Mouse (Mus musculus) macrophage (primary cell): ENCODE results near the gene Crygb. TPM values are rescaled to one million over a fixed set of nuclear protein-coding genes. Genes with fewer than 3 reads are reported as not detected.
"Not testable (repeated sequence)": the region's sequence is repeated elsewhere in the genome, so short reads cannot be mapped to it uniquely, and the experiment has no call there.

Source experiments
- H3K27ac ChIP-seq: fragments of 350-480 bp; formaldehyde crosslinking; 2 replicates; pipeline ENCODE4 v1.9.0; 2021
- H3K36me3 ChIP-seq: fragments of 350-480 bp; formaldehyde crosslinking; 2 replicates; pipeline ENCODE4 v1.9.0; 2021; ENCODE audit errors: inconsistent target
- H3K4me3 ChIP-seq: fragments of 350-480 bp; formaldehyde crosslinking; 2 replicates; pipeline ENCODE4 v1.9.0; 2021; ENCODE audit errors: inconsistent target
- H3K79me2 ChIP-seq: fragments of 350-480 bp; formaldehyde crosslinking; 2 replicates; pipeline ENCODE4 v1.9.0; 2021; ENCODE audit errors: inconsistent target
- WGBS: methylation state at CpG from one replicate; pipeline ENCODE4 v1.1.7; 2026; ENCODE audit warnings: inconsistent platforms; ENCODE audit not compliant: missing documents; 5-methylcytosine and 5-hydroxymethylcytosine counted together
- polyA plus RNA-seq: library from polyadenylated mRNA; stranded (reverse); fragments of 250-400 nt; gene quantifications from 3 replicates; pipeline ENCODE4 v1.2.4, GENCODE M21; 2018; ENCODE audit warnings: inconsistent platforms

The Crygb gene
- polyA plus RNA-seq, 1 experiment from 2014 or later, result not detected

DNA sequence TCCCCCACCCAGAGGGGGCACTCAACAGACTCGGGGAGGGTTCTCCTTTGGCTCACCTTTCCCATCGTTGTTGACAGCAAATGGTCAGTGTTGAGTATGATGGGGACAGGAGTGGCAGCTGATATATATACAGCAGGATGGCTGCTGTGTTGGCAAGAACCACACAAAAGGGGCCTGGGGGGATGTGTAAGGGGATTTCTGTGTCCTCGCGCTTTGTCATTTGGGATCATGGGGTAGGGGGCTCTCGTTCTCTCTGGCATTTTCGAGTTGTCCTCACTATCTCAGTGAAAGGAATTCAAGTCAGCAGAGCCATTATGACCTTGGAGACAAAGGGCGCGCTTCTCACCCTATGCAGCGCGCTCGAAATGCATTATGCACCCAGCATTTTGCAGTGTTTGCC, 21.2 kb upstream of the Crygb start, which contains the start of gene Cryga:
Cryga (minus strand) TSS at position 101 of the 400 bp plus-strand sequence.
- no peak within 1 kb of the TSS for H3K27ac ChIP-seq
- no peaks in the 10 kb centered on the region for H3K79me2 ChIP-seq
- 96% methylated on average over 11 of the region's 11 CpGs for WGBS
- H3K36me3 ChIP-seq, result no peaks in the 10 kb centered on the region
- H3K4me3 ChIP-seq, result no peak within 1 kb of the TSS

- H3K27ac ChIP-seq, result no peak overlapping the region
- 82% methylated on average over 3 of the region's 3 CpGs for WGBS
- no peaks in the 10 kb centered on the region for H3K36me3 ChIP-seq
- no peaks in the 10 kb centered on the region for H3K79me2 ChIP-seq
- no peak overlapping the region for H3K4me3 ChIP-seq
Measured at GRCm38 (mm10) chr1:65096953-65097352, 14.9 kb upstream of the Crygb start.

DNA sequence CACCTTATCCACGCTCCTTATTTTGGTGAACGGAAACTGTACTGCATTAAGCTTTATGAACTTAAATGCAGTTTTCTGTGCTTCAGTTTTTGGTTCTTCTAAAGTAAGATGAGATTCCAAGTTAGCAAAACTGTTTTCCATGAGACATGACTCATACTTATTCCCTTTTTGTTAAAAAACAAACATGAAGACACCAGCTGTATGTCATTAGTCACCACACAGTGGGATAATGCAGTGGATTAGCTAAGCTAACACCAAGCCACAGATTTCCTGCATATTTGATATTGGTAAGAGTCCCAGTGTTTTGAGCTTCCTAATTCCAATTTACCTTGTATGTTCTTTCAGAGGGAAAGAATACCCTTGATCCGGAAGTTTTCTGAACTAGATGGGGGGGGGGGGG, 9.5 kb upstream of the Crygb start:
- Histone ChIP-seq H3K27ac (no peak overlapping the region), H3K36me3 (no peaks in the 10 kb centered on the region), H3K79me2 (no peaks in the 10 kb centered on the region), H3K4me3 (no peak overlapping the region)
- WGBS, result 92% methylated on average over 3 of the region's 3 CpGs

DNA sequence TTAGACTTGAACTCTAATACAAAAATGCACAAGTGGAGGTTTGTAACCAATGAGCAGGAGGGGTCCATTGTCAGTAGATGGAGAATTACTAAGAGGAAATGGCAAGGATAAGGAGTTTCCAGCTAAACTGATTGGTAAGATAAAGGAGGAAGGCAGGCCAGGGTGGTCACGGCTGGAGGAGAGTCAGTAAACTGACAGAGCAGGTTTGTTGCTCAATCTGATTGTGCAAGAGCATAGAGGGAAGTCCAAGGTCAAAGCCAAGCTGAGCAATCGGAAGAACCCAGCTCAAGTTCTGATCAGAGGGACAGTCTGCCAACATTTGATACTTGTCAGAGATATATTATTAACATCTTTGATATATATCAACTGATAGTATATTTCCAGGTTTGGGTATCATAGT, 8.3 kb upstream of the Crygb start:
- Histone ChIP-seq H3K27ac (no peak overlapping the region), H3K4me3 (no peak overlapping the region), H3K36me3 (no peaks in the 10 kb centered on the region), H3K79me2 (no peaks in the 10 kb centered on the region)
- 0% methylated on average over 2 of the region's 2 CpGs for WGBS

DNA sequence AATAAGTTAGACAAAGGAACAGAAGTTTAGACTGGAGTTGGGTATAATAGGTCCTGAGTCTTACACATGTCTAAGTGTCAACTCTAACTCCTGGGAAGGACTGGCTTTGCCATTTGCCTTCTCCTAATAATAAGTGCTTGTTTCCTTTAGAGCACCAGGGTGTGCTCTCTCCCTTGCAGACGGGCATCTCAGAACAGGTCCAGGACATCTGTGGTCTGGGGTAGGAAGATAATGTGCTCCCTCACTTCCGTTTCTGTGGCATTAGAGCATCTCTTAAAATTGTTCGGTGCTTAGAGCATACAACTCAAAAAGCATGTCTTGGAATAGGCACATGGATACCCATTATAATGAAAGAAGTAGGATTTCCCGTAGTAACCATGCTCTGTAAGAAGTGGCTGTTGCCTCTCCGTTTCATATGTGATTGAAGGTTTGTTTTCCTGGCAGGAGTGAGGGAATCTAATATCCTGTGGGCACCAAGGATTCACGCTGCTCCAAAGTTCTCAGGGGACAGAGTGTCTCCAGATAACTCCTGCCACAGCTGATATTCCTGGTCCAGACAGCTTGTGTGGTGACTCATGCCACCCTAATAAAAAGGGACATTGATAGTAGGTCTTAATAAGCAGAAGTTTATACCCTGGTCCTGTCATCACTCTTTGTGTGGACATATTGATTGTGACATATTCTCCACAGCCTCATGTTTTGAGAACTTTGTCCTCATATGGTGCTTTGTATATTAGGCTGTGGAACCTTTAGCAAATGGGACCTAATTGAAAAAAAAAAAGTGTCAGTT, 6.7 kb upstream of the Crygb start:
- no peaks in the 10 kb centered on the region for H3K36me3 ChIP-seq
- H3K27ac ChIP-seq, result no peak overlapping the region
- 49% methylated on average over 6 of the region's 6 CpGs for WGBS
- no peaks in the 10 kb centered on the region for H3K79me2 ChIP-seq
- H3K4me3 ChIP-seq, result no peak overlapping the region

DNA sequence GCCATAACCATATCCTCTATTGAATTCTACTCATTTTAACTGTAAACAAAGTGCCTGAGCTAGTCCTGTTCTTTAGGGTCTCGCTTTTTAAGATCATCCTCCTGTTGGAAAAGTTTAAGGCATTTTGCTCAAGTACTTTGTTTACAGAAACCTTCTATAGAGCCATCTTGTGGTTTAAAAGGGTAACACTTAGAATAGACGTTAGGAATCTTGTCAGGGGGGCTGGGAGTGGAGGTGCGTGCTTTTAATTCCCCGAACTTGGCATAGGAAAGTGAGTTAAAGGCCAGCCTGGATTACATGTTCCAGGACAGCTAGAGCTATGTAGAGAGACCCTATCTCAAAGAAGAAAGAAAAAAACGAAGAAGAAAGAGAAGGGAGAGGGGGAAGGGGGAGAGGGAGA, 6.5 kb downstream of the Crygb start:
- WGBS, result 29% methylated on average over 4 of the region's 5 CpGs
- no peaks in the 10 kb centered on the region for H3K36me3 ChIP-seq
- H3K27ac ChIP-seq, result no peak overlapping the region
- no peaks in the 10 kb centered on the region for H3K79me2 ChIP-seq
- H3K4me3 ChIP-seq, result no peak overlapping the region

- WGBS, result 86% methylated on average over 6 of the region's 6 CpGs
- no peaks in the 10 kb centered on the region for H3K79me2 ChIP-seq
- no peaks in the 10 kb centered on the region for H3K36me3 ChIP-seq
- H3K4me3 ChIP-seq, result no peak within 1 kb of the TSS
- H3K27ac ChIP-seq, result no peak within 1 kb of the TSS
Measured at GRCm38 (mm10) chr1:65073589-65073988, 8.5 kb downstream of the Crygb start, which contains the start of gene Crygc. Crygc (minus strand) TSS chr1:65073689.

DNA sequence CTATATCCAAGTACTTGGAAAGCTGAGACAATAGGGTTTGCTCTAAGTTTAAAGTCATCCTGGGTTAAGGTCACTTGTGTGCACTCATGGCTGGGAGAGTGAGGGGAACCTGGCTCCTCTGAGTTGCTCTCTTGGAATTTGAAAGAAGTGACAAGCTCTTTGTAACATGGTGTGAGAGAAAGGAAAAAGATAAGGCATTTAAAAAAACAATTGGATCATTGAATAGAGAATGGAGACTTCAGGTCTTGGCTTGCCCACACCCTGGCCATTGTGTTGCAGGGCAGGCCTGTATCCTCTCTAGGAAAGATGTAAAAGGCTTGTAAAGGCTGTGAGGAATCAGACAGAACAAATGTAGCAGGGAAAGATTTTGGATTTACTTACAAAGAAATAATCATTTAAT, 14.2 kb downstream of the Crygb start:
- Histone ChIP-seq H3K27ac (no peak overlapping the region), H3K36me3 (no peaks in the 10 kb centered on the region), H3K79me2 (no peaks in the 10 kb centered on the region), H3K4me3 (no peak overlapping the region)

- H3K36me3 ChIP-seq, result no peaks in the 10 kb centered on the region
Measured at GRCm38 (mm10) chr1:65064201-65064600, 17.9 kb downstream of the Crygb start.

DNA sequence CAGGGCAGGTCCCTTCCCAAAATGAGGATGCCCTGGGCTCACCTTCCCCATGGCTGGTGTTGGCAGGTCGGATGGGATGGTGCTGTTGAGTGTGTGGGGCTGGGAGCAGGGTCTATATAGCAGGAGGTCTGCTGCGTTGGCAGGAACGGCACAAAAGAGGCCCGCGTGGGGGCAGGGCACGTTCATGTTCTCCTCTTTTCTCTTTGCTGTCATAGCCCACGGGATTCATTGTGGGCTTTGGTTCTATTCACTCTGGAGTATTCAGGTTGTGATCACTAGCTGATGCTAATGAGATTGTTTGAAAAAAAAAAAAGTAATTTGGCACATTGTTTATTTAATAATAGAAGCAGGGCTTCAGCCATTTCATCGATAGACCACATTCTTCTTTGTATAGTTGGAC, 18.7 kb downstream of the Crygb start, which contains the start of gene Crygd:
Crygd (minus strand) TSS at position 101 of the 400 bp plus-strand sequence.
- Histone ChIP-seq H3K79me2 (no peaks in the 10 kb centered on the region), H3K4me3 (no peak within 1 kb of the TSS), H3K36me3 (no peaks in the 10 kb centered on the region), H3K27ac (no peak within 1 kb of the TSS)
- WGBS, result 90% methylated on average over 4 of the region's 8 CpGs

More at GRCm38 (mm10) chr1:65064201-65064600, 17.9 kb downstream of the Crygb start:
- WGBS, result 86% methylated on average over 15 of the region's 15 CpGs
- H3K79me2 ChIP-seq, result no peaks in the 10 kb centered on the region
- no peak overlapping the region for H3K4me3 ChIP-seq
- no peak overlapping the region for H3K27ac ChIP-seq

- H3K36me3 ChIP-seq, result no peaks in the 10 kb centered on the region
- no peaks in the 10 kb centered on the region for H3K79me2 ChIP-seq
- no peak overlapping the region for H3K27ac ChIP-seq
- 62% methylated on average over 2 of the region's 2 CpGs for WGBS
- no peak overlapping the region for H3K4me3 ChIP-seq
Measured at GRCm38 (mm10) chr1:65052140-65052539, 29.9 kb downstream of the Crygb start.

DNA sequence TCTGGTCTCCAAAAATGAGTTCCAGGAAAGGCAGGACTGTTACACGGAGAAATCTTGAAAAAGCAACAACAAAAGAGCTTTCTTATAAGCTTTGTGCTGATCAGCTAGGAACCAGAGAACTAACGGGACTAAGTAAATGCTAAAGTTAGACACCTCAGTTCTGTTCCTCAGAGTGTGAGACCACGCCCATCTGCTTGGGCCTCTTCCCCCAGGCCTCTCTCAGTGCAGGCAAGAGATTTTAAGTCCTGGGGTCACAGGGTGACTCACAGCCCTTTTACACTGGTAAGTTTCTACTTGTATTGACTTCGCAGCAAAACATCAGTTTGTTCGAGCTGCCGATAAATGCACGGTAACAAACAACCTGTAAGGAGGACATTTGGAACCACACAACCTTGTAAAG, 30.4 kb downstream of the Crygb start:
- Histone ChIP-seq H3K36me3 (no peaks in the 10 kb centered on the region), H3K27ac (no peak overlapping the region), H3K4me3 (no peak overlapping the region), H3K79me2 (no peaks in the 10 kb centered on the region)
- WGBS, result 84% methylated on average over 7 of the region's 7 CpGs

GRCm38 (mm10) chr1:65050952-65051351, 31.1 kb downstream of the Crygb start, which contains the start of gene Cryge:
Cryge (minus strand) TSS chr1:65051149.
- H3K4me3 ChIP-seq, H3K27ac ChIP-seq, H3K36me3 ChIP-seq, H3K79me2 ChIP-seq: not testable (repeated sequence)
- 92% methylated on average over 7 of the region's 12 CpGs for WGBS

DNA sequence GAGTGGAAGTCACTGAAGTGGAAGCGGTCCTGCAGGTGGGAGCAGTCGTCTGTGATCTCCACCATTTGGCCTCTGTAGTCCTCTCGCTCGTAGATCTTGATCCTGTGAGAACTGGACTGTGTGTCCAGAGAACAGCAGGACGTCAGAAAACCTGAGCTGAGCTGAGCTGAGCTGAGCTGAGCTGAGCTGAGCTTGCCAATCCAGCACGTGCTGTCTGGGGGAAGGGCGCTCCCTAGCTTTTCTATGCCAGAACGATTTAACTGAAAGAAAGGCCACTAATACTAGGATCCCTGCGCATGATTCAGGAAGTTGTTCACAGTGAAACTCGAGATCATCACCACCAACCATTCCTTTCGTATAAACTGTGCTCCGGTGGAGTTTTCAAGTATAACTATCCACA, 33.3 kb downstream of the Crygb start:
- H3K36me3 ChIP-seq, result no peaks in the 10 kb centered on the region
- no peak overlapping the region for H3K4me3 ChIP-seq
- no peaks in the 10 kb centered on the region for H3K79me2 ChIP-seq
- H3K27ac ChIP-seq, result no peak overlapping the region
- WGBS, result 72% methylated on average over 10 of the region's 12 CpGs

DNA sequence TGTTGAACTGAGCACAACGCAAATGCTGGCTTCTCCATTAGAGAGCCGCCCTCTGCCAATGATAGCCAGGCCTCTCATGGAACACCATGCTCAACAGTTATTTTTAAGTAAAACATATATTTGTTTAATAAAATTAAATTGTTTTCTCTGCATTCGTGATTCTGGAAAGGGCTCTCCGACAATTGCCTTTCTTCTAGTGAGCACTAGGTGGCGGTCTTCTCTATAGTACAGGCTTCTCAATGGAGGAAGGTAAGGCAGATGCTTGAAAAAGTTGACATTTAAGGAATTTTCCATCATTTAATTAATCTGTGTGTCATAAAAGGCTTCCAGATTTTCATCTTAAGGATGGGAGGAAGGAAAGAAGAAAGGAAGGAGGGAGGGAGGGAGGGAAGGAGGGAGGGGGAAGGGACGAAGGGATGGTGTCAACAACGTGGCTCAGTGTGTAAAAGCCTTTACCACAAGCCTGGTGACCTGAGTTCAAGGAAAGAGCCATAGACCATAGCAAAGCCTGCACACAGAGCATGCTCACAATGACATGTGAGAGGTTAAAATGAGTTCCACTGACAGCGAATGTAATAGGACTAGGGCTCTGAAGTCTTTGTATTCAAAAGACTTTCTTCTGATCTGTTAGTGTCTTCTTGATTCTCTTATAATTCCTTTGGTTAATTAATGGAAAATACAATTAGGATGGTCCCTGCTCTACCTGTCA, 35.5 kb downstream of the Crygb start:
- Histone ChIP-seq H3K79me2 (no peaks in the 10 kb centered on the region), H3K27ac (no peak overlapping the region), H3K36me3 (no peaks in the 10 kb centered on the region), H3K4me3 (no peak overlapping the region)
- 38% methylated on average over 8 of the region's 8 CpGs for WGBS
